Mouse (Mus musculus) lung, postnatal 4 days (tissue): Measurements from ENCODE around the gene Mtx2.

Experiments used
- DNase-seq, 2 experiments: peaks; one replicate each; pipeline ENCODE4 v3.0.0; 2021

The Mtx2 gene

DNA sequence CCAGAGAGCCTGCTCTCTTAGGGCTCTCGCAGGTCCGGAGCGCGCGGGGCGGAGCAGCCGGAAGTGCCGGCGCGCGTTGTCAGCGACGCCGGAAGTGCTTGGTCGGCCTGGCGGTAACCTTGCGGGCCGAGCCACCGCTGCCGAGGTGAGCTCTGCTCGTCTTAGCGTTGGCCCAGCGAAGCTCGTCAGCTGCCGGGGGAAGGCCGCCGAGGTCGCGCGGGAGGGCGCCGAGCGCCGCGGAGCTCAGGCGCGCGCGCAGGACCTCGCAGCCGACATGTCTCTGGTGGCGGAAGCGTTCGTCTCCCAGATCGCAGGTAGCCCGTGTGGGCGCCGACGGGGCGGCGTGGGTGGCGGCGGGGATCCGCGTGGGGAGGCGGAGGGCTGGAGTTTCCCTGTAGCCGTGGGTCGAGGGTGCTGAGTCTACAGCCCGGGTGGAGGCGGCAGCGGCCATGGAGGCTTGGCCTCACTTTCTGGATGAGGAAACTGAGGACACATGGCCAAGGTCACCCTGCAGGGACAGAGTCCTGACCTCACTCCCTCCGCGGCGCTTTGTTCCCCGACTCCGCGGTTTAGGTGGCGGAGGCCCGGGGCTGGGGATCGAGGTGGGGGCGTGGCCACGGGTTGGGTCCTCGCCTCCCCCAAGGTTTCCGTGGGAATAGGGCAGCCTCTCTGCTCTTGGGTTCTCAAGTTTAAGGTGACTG, at the start of gene Mtx2:
Gene Mtx2 (plus strand): TSS at position 74 of the 701 bp plus-strand sequence.
- peak; percentile 82 to 88 for DNase-seq

DNA sequence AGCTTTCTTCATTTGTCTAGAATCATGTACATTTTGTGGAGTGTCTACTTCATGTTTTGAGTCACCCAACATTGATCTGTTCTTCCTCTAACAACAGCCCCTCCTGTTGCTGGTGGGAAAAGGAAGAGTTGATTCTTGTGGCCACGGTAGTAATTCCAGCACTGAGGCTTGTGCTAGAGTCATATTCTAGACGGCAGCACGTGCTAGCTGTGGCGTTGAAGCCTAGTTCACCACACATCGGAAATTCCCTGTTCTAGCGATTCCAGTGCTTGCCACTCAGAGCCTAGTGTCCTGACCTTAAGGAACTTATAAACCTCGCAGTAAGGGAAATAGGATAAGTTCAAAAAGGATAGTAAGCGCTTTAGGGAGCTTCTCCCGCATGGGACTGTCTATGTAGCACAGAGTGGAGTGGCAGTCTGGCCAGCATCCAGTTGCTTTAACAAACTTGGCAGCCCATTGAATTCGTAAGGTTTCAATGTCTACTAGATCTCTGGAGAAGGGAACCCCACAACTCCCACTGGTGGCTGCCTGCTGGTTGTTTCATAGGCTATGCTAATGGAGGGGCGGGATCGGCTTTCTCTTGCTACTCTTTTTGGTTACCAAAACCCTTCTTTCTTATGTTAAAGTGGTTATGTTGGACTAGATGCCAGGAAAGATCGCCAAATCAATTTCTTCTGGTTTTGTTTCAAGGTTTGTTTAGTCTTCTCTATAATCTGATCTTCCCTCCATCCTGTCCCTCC, 47.9 kb upstream of the Mtx2 start:
- DNase-seq, result no peak

DNA sequence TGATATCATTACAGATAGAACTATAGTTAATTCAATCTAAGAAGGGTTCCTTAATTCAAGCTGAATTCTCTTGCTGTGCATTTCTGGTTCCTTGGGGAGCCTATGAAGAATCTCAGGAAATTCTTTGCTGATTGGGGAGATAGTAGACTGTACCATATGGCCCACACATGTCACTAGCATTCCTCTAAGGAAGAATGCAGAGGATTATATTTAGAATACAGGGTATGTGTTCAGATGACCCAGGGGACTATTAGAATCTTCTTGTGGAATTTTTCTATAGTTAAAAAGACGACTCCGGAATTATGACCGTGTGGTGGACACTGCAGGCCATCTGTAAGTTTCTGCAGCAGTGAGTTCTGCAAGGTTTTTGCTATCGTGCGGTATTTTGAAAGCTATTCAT, 44.2 kb upstream of the Mtx2 start:
- no peak for DNase-seq

DNA sequence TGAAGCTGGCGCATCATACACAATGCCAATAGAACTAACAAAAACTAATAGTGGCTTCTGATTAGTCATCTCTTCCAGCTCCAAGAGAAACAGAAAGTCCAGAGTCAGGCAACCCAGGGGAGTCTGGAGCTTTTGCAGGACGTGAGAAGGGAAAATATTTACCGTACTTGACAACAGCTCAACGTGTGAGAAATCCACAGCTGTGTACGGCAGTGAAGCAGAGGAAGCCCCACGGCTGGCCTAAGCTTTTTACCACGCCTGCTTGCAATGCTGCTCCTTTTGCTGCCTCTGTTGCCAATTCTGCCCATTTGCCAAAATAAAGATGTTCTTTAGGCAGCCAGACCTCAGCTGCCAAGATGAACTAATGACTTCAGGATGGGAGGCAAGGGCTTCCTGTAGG, 30.1 kb upstream of the Mtx2 start:
- no peak for DNase-seq

DNA sequence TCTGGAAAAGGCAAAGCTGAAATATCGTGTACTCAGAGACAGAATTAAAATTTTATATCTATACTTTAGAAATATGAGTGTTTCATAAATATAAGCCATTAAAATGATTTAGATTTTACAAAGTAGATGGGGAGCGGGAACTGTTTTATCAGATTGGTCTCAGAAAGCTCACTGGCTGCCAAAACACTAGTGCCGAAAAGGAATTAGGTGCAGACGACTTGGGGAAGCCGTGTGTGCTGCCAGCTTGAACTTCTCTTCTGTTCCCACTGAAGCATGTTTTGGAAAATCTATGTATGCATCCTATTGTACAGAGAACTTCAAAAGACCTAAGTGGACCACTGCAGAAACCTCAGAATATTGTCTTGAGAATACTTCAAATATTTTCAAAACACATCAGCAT, 17.2 kb upstream of the Mtx2 start:
- no peak for DNase-seq

DNA sequence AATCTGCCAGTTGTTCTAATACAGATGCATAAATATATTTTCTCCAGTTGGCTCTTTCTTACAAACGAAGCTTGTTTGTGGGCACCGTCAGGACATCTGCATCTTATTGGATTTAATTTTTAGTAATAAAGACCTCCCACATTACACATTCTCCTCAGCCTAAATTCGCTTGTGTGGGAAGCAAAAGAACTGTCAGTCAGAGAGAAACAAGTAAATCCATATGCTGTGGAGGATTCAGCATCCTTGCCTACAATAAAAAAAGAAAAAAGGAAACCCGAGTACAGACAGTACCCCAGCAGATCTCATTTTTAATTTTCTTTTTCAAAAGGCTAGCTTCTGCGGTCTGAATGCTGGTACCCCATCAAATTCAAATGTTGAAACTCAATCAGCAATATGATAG, 2.9 kb upstream of the Mtx2 start:
- DNase-seq, result no peak

DNA sequence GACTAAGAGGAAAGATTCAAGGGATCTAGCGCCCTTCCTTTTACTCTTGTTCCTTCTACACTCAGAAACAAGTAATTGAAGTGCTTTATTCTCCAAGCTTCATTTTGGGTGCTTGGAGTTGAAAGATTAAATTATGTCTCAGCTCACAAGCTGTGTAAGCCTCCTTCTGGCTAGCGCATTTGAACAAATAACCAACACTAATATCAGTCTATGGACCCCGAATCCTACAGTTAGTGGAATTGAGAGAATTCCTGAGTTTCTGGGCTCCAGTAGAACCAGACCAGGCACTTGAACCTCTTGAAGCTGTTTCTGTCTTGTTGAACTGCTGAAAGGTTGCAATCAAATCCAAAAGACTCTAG, 253 bp upstream of the Mtx2 start:
- no peak for DNase-seq

DNA sequence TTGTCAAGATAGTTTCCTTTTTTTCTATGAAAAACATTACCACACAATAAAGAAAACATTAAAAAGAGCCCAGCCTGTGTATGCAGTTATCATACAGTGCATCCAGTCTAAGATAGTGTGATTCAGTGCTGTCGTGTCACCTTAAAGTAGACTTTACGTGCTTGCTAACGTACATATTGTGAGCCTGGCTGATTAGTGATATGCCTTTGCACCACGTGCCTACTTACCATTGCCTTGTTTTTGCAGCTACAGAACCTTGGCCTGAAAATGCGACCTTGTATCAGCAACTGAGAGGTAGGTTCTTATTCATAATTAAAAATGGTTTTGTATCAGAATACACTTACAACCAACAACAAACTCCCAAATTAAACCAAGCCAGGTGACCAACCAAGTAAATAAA, 21.4 kb downstream of the Mtx2 start:
- DNase-seq, result no peak

DNA sequence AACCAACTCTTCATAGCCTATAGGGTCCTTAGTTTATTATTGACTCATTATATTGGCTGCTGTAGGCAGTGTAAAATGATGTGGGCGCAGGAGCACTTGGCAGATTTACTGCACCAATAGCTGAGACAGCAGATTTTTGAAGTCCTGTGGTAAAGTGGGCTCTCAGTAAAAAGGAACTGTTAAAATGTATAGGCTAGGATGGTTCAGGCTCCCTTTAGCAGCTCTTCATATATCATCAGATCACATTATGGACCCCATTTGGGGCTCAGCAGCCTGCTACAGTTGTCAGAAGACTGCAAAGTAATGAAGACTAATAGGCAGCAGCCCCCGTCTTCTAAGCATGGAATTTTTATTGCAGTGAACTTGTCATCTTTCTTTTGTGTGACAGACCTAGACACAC, 21.9 kb downstream of the Mtx2 start:
- no peak for DNase-seq

DNA sequence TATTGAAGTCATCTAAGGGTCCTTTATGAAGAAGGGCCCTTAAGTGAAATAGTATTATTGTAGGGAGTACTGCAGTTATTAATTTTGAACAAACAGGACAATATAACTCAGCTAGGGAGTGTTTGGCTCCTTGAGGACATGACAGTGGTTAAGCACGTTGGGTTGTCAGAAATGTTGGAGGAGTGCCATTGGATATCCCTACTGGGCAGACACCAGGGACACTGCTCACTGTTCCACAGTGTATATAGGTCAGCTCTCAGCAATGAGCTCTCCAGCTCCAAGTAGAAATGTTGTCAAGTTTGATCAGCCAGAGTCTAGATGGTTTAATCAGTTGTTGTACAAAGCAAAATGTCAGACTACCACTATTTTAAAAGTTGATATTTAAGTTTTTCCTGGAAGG, 24.4 kb downstream of the Mtx2 start:
- DNase-seq, result no peak

DNA sequence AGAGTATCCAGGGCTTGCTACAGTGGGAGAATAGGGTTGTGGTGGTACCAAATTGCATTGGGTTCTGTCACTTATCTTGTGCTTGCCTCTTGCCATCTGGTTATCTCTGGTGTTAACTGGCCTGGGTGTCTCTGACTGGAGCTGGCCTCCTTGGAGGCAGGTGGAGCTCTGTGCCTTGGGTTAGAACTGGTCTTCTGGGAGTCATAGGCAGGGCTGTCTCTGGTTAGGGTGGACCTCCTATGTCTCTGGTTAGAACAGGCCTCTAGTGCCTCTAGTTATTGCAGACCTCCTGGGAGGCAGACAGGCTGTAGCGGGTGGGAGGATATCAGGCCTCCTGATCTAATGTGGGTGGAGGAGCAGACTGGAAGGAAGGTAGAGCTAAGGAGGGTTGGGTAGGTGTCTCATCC, 36.5 kb downstream of the Mtx2 start:
- DNase-seq, result no peak

DNA sequence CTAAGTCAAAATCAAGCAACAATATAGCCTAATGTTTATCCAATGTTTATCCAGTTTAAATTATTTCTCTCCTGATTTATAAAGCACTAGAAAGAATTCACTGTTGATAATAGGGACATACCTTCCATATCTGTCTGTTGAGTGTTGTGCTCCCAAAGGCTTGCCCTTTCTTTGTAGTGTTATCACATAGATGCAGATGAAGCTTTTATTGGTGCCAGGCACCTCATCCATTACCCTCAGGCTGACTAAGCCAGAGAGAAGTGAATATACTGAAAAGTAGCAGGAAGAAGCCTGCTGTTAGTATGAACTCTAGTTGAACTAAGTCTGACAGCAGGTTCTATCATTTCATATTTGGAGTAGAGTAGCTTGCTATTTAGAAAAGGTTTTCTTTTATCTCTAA, 39.8 kb downstream of the Mtx2 start:
- no peak for DNase-seq

DNA sequence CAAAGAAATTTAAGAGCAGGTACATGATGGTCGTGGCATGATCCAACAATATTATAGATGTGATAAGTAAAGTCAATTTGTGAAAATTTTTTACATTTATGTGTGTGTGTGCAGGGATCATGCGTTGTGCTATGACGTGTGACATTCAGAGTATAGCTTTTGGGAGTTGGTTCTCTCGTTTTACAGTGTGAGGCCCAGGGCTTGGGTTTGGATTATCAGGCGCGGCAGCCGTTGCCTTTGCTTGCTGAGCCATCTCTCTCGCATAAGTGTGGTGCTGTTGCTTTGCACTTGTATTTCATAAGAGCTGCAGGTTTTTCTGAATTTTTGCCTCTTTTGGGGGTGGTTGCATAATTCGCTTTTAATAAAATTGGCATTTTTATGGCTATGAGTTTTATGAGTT, 48.4 kb downstream of the Mtx2 start:
- DNase-seq, result no peak

DNA sequence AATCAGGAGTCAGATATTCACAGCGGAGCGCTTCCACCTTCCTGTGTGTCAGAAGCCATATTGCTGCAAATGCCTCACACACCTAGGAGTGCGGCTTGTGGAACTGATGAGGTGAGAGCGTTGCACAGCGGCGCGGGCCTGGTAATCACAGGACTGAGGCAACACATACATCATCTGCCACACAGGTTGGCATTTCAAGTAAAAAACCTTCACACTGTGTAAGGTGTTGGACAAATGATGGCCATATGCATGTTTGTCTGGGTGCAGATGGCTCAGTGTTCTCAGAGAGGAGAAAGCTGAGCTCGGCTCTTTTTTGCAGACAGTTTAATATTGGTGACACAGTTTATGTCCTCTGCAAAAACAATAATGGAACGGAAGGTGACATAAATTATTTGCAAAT, 58.8 kb downstream of the Mtx2 start:
- no peak for DNase-seq

DNA sequence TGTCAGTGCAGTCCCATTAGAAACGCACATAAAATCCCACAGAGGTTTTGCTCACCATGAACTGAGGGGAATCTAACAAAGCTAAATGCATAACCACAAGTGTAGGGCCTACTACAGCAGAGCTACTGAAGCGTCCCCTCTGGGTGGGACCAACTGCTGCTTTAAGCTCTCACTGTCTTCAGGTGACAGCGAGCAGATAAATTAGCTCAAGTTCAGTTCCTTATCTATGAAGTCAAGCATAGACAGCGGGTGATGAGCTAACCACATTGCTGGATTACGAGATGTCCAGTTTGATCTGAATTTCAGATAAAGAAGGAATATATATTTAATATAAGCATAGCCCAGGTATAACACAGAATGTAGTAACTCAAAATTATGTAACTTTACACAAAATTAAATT, 66.3 kb downstream of the Mtx2 start:
- no peak for DNase-seq

DNA sequence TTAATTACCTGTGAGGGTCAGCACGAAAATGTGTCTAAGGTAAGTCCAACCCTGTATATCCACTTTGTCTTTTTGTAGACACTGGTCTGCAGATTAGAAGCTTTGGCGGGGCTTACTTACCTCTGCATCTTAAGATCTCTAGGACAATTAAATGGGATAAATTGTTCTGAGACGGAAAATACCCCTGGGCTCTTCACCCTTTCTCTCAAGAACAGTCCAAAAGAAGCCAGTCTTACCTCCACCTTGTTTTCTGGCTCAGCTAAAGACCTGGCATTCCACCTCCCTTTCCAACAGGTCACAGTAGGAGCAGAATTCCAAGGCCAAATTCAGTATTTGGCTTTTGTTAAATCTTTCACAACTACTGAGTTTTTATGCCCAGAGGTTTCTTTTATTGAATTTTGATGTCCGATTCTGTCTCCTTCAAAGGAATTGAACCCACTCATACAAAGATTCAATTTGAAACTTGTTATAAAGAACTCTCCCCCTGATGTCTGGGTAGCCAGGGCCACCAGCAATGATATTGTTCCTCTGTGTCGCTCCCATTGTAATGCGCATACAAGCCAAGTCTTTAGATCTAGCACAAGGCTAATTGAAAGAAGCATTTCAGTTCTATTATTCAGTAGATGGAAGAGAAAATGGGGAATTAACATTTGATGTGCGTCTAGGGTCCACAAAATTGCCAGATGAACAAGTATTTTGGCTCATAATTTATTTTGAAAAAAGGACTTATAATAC, 67.4 kb downstream of the Mtx2 start:
- DNase-seq, result no peak

DNA sequence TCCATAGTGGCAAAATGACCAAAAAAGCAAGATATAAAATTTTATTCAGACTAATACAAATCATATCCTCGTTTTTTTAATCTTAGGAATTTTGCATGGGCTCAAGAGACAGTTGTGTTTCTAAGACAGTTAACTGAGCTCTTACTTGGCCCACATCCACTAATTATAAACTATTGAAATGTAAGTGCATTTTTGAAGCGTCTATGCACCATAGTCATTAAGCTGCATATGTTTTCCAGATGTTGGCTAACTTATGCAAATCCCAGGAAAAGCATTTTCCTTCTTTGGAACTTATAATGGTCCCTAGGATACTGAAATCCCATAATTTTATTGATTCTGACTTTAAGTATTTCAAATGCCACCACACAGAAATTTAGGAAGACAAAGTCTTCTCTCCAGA, 68.5 kb downstream of the Mtx2 start:
- no peak for DNase-seq

DNA sequence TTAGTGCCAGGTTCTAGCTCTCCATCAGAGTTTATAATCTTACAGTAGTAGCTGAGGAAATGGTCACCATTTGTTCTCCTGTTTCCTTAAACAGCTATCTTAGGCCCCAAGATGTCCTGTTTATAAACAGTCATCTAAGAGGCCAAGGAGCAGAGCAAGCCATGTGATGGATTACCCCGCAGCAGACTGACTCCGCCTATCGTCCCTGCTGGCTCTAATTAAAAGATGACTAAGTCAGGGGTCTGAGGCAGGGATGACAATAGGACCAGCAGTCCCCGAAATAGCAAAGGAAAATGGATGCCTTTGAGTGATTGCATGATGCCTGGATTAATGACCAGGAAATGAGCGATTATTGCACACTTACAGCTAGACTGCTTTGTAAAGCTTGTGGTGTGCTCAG, 74.4 kb downstream of the Mtx2 start:
- DNase-seq, result peak; percentile 48 to 75

DNA sequence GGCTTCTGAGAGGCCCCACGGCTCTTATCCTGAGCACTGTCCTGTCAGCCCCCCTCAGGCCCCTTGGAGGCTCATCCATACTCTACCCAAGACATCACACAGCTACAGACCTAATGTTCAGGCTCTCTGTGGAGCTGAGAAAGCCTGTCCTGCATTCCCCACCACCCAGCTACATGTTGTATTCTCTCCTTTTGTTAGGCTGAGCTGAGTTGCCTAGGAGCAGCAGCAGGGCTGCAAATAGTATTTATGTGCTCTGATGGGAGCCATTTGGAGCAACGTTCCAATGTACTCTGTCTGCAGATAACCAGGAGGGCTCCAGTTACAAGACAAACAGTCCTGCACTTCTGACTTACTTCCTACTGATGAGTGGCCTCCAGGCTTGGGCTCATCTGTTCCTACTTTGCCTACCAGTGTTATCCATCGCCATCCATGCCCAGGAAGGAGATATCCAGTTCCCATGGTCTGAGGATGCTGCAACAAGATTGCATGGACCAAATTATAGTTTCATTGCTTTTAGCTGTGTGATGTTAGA, 76.2 kb downstream of the Mtx2 start:
- DNase-seq, result no peak

DNA sequence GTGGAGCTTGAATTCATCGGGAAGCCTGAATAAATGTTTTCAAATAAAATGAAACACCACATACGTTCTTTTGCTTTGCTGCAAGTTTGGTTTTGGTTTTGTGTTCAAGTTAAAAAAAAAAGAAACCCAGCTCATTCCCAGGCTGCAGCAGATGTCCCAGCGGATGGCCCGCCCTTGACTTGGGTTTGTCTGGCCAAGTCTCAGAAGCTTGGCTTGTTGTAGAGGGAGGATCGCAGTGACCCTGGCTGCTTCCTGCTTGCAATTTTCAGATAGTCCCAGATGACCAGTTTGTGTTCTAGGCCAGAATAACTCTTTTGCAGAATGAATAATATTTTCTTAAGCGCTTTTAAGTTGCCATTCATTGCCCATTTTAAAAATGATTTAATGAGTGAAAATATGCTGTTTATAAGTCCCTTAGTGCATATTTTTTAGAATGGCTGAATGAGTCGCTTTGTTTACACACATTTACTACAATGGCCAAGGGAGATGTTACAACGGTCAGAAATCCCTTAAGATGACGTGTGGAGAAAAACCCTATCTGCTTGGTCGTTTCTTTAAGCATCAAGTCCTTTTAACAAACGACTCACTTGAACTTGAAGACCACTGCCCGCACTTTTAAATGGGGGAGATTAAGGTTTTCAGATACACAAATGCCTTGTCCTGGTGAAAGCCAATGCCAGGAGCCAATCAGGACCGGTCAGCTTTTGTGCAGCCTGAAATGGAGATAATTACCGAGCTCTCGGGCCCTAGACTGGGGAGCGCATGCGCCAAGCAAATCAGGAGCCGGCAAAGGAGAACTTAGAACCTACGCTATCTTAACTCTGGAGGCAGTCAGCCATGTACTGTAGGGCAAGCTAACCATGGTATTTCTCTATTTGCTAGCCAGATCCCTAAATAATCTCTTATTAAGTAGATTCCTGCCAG, 82.0 kb downstream of the Mtx2 start:
- peak; percentile 51 to 80 for DNase-seq

DNA sequence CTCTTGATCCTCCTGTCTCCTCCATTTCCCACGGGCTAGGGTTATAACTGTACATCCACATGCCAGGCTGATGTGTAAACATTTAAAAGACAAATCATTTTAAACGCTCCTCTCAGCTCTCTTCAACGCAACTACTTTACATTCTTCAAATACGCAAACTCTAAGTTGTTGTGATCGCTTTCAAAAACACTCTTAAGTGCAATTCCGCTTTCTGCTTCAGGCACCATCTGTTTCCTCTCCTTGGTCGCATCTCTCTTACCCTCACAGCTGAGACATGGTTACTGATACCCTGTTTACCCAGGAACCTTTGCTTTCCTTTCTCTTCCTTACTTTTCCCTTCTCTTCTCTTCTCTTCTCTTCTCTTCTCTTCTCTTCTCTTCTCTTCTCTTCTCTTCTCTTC, 86.4 kb downstream of the Mtx2 start:
- no peak for DNase-seq

DNA sequence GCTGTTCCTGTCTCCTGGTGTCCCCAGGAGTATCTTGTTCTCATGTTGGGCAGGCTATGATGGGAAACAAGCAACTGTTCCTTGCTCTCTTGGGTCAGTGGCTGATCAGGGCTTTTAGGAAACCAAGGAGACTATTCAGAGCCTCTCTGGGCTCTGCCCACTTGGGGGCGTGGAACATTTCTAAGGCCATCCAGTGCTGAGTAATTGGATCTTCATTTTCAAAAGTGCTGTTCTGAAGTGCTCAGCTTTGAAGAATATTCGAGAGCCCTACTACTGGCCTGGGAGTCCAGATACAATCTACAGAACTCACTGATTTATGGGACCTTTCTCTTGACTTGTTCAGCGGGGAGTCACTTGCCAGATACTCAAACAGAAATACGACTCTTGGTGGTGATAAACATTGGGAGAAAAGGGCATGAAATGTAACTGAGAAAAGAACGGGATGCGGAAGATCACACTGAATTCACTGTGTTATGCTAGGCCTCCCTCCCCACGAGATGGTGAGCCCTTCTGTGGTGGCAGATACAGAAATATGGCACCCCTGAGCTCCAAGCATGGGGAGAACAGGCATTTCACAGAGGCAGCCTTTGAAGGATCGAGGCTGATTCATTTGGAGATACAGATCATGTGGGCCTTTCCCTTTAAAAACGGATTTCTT, 92.4 kb downstream of the Mtx2 start:
- no peak for DNase-seq
